Mouse (Mus musculus) megakaryocyte progenitor cell, adult 5-6 weeks (primary cell): ENCODE results near the gene Myo7a. TPM values are rescaled to one million over a fixed set of nuclear protein-coding genes. Genes with fewer than 3 reads are reported as not detected.

Source experiments
- ATAC-seq: replicated peaks from 2 replicates; pipeline ENCODE4 v1.8.0; 2016; ENCODE audit warnings: mild to moderate bottlenecking, moderate TSS enrichment, inconsistent platforms; ENCODE audit not compliant: poor library complexity
- total RNA-seq, 2 experiments: library from RNA; stranded (forward) in 1 of 2; stranded (reverse) in 1 of 2; fragments of 157-497, 149-512 nt in 1 of 2; fragments of 200-1000 nt in 1 of 2; gene quantifications; 2 replicates each; pipeline versions ENCODE4 v1.2.3 to v1.2.4; 2015 to 2017

Myo7a gene
- total RNA-seq (2015), result 16.0 and 17.1 TPM in 2 replicates
- 22.0 and 29.0 TPM in 2 replicates for total RNA-seq (2017)

GRCm38 (mm10) chr7:98119179-98119960 lies at the start of gene Myo7a:
TSS of gene Myo7a (minus strand) at chr7:98119524.
- ATAC-seq, result no peak

DNA sequence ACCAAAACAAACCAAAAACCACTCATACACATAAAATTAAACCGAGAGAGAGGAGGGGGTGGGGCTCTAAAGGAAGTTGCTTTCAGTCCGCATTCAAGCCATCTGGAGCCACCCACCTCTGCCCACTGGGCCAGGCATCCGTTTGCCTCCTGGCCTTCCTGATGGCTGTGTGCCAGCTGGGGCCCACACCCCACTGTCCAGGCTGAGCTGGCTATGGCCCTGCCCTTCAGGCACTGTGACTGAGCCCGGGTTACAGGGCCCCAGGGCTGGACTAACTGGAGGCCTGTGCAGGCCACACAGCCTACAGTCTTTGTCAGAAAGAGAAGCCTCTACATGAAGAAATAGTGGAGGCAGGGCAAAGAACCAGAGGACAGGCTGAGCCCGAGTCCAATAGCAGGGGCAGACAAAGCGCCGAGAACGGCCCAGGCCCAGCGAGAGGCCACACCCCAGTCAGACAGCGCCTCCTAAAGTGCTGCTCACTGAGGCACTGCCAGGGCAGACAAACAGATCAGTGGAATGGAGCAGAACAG lies 45.7 kb upstream of the Myo7a start:
- peak; percentile 74 for ATAC-seq

- ATAC-seq, result no peak
Measured at GRCm38 (mm10) chr7:98164382-98164998, 45.2 kb upstream of the Myo7a start.

- ATAC-seq, result 0 out of 2 replicates have a peak, but pooled peaks have one; percentile 12
Measured at GRCm38 (mm10) chr7:98163700-98164099, 44.4 kb upstream of the Myo7a start.

- no peak for ATAC-seq
Measured at GRCm38 (mm10) chr7:98162239-98162638, 42.9 kb upstream of the Myo7a start.

GRCm38 (mm10) chr7:98160041-98160740 lies 40.9 kb upstream of the Myo7a start:
- ATAC-seq, result no peak

- no peak for ATAC-seq
Measured at GRCm38 (mm10) chr7:98158481-98158880, 39.2 kb upstream of the Myo7a start.

GRCm38 (mm10) chr7:98157636-98158332 lies 38.5 kb upstream of the Myo7a start:
- ATAC-seq, result no peak

DNA sequence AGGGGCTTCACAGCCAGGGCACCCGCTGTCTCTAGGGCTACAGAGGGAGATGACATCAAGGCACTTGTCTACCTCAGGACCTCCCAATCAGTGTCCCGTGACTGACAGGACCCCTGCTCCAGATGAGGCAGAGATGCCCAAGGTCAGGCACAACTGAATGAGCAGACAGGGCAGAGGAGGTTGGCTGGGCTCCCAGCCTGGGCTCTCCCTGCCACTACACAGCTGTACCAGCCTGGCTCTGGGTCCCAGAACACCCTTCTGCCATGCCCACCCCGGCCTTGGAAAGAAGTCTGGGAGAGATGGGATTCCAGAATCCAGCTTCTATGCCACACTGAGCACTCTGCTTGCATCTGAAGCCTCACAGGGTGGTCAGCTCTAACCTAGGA lies 36.9 kb upstream of the Myo7a start:
- 0 out of 2 replicates have a peak, but pooled peaks have one; percentile 2 for ATAC-seq

- ATAC-seq, result peak; percentile 82
Measured at GRCm38 (mm10) chr7:98155546-98156279, 36.4 kb upstream of the Myo7a start.

- no peak for ATAC-seq
Measured at GRCm38 (mm10) chr7:98153892-98154291, 34.6 kb upstream of the Myo7a start.

DNA sequence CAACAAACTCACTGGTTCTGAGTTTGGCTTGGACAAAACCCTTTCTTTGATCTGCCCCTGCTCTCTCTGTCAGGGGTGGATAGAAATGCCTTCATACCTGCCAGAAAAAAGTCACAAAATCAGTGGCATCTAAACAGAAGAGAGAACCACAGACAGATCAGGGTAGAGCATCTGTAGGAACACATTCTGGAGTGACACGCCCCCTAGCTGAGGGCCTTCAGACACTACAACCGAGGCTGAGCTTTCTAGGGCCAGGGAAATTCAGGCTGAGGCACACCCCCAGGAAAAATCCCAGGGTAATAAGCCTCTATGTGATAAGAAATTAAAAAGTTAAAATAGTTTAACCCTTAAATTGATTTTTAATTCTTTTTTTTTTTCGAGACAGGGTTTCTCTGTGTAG lies 34.0 kb upstream of the Myo7a start:
- ATAC-seq, result no peak

- ATAC-seq, result no peak
Measured at GRCm38 (mm10) chr7:98152400-98152799, 33.1 kb upstream of the Myo7a start.

DNA sequence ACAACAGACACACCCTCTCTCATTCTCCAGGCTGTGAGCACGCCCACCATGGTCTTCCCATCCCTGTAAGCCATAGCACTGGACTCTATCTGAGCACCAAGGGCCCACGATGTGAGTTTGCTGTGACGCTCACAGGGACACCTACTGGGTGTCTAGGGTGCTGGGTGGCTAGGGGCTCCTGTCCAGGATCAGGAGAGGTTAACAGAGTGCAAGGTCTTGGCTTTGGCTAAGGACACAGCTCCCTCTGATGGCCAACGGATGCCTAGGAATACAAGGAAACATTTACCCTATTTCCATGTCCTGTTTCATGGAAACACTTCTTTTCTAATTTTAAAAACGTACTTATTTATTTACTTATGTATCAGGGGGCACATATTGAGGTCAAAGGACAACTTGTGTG lies 31.2 kb upstream of the Myo7a start:
- ATAC-seq, result 0 out of 2 replicates have a peak, but pooled peaks have one; percentile 13

DNA sequence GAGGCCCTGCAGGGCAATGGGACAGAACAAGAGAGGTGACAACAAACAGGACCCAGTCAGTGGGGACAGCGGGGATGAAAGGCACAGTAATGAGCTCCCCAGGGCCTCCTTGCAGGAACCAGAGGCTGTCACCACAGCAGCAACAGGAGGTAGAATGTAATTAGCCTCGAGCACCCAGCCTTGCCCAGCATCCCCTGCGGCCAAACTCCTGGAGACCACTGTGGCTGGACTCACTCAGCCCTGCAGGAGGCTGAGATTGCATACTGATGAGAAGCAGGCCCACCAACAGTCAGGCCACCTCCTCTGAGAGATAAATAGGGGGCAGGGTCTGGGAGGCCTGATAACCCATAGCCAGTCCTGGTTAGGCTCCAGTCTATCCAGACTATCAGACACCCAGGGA lies 30.5 kb upstream of the Myo7a start:
- no peak for ATAC-seq

GRCm38 (mm10) chr7:98148721-98149407 lies 29.5 kb upstream of the Myo7a start:
- ATAC-seq, result no peak

DNA sequence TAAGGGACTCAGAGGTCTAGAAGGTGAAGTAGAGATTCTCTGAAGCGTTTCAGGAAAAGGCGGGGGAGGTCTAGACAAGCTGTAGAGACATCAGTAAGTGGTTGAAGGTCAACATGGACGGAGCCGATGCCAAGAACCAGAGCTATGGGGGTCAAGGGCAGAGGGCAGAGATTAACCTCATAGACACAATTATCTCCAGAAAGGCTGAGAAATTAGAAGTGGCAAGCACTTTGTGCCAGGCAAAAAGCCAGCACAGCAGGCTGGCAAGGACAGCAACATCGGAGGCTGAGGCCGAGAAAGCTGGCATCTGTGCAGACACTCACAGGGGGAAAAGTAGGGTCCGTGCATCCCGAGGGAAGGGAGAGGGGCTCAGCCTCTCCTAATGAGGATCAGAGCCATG lies 28.4 kb upstream of the Myo7a start:
- no peak for ATAC-seq

GRCm38 (mm10) chr7:98146447-98146845 lies 27.1 kb upstream of the Myo7a start:
- no peak for ATAC-seq

- peak; percentile 56 for ATAC-seq
Measured at GRCm38 (mm10) chr7:98145842-98146446, 26.6 kb upstream of the Myo7a start.
